Mouse (Mus musculus) intestine, embryonic 14.5 days (tissue): ENCODE results near the gene Gm20431. TPM values are rescaled to one million over a fixed set of nuclear protein-coding genes. Genes with fewer than 3 reads are reported as not detected.

Experiments used
- ATAC-seq: fragments of 200-750 bp; cut with Nextera tagmentation; replicated peaks from 2 replicates; pipeline ENCODE4 v1.8.0; 2017; ENCODE audit warnings: low read depth, moderate number of reproducible peaks, moderate TSS enrichment, moderate library complexity; ENCODE audit not compliant: low FRiP score, low TSS enrichment
- DNase-seq: peaks from one replicate; pipeline ENCODE4 v3.0.0-alpha.2; 2018; ENCODE audit warnings: low spot score
- H3K27ac ChIP-seq: fragments of 300-500 bp; sonication (generic); 2 replicates; pipeline ENCODE4 v1.5.1; 2014; ENCODE audit warnings: low read depth, mild to moderate bottlenecking, control low read depth
- H3K27me3 ChIP-seq: fragments of 300-500 bp; sonication (generic); replicated peaks from 2 replicates; pipeline ENCODE4 v1.6.1; 2014; ENCODE audit warnings: low read length, control low read depth; ENCODE audit not compliant: control insufficient read depth, insufficient read depth
- H3K36me3 ChIP-seq: fragments of 300-500 bp; sonication (generic); 2 replicates; pipeline ENCODE4 v1.6.1; 2014; ENCODE audit warnings: low read length, control low read depth; ENCODE audit not compliant: control insufficient read depth, insufficient read depth
- H3K4me1 ChIP-seq: fragments of 300-500 bp; sonication (generic); replicated peaks from 2 replicates; pipeline ENCODE4 v1.6.1; 2014; ENCODE audit warnings: low read length, control low read depth, mixed read lengths; ENCODE audit not compliant: control insufficient read depth, insufficient read depth
- H3K4me2 ChIP-seq: fragments of 300-500 bp; sonication (generic); 2 replicates; pipeline ENCODE4 v1.6.1; 2014; ENCODE audit warnings: low read length
- H3K4me3 ChIP-seq: fragments of 300-500 bp; sonication (generic); 2 replicates; pipeline ENCODE4 v1.5.1; 2014; ENCODE audit warnings: low read depth, low read length, control low read depth, mixed read lengths
- H3K9ac ChIP-seq: fragments of 300-500 bp; sonication (generic); 2 replicates; pipeline ENCODE4 v1.6.1; 2014; ENCODE audit warnings: mild to moderate bottlenecking, low read length
- H3K9me3 ChIP-seq: fragments of 300-500 bp; sonication (generic); 2 replicates; pipeline ENCODE4 v1.6.1; 2016; ENCODE audit warnings: low read length, control low read depth; ENCODE audit not compliant: control insufficient read depth
- WGBS: fragments of 180-500 bp; shearing (Covaris S2); extraction: QIAGEN DNeasy Blood & Tissue Kit; methylation state at CpG from one replicate; pipeline ENCODE4 v1.1.7; 2014; 5-methylcytosine and 5-hydroxymethylcytosine counted together
- polyA plus RNA-seq: library from polyadenylated mRNA; unstranded; fragments of >200 nt; fragmentation: Nextera tagmentation; extraction: Ambion mirVana; gene quantifications from 2 replicates; pipeline ENCODE4 v1.2.1, GENCODE M21; 2014

The Gm20431 gene
- polyA plus RNA-seq, 1 experiment from 2014 or later = 7.7 TPM

GRCm38 (mm10) chr2:167675120-167675909, 14.0 kb upstream of the Gm20431 start:
- H3K9ac ChIP-seq = no peak overlapping the region
- no peak overlapping the region for H3K4me3 ChIP-seq
- no peaks in the 10 kb centered on the region for H3K36me3 ChIP-seq
- H3K4me2 ChIP-seq = no peak overlapping the region
- no peak for DNase-seq
- H3K27me3 ChIP-seq = no peaks in the 10 kb centered on the region
- no peaks in the 10 kb centered on the region for H3K9me3 ChIP-seq
- H3K4me1 ChIP-seq = no peaks in the 10 kb centered on the region
- H3K27ac ChIP-seq = no peak overlapping the region
- WGBS = 41% methylated on average over 14 of the region's 14 CpGs
- no peak for ATAC-seq

- no peaks in the 10 kb centered on the region for H3K4me1 ChIP-seq
- no peak overlapping the region for H3K27ac ChIP-seq
- no peaks in the 10 kb centered on the region for H3K36me3 ChIP-seq
- H3K4me3 ChIP-seq = no peak overlapping the region
- no peak for DNase-seq
- no peaks in the 10 kb centered on the region for H3K9me3 ChIP-seq
- H3K9ac ChIP-seq = no peak overlapping the region
- no peaks in the 10 kb centered on the region for H3K27me3 ChIP-seq
- H3K4me2 ChIP-seq = peak overlapping the region; percentile 14; the same call in 1 of the 2 replicates
- 23% methylated on average over 13 of the region's 13 CpGs for WGBS
- ATAC-seq = no peak
Measured at GRCm38 (mm10) chr2:167672212-167672685, 11.0 kb upstream of the Gm20431 start.

GRCm38 (mm10) chr2:167671101-167671633, 9.9 kb upstream of the Gm20431 start:
- no peak overlapping the region for H3K27ac ChIP-seq
- H3K4me3 ChIP-seq = no peak overlapping the region
- no peaks in the 10 kb centered on the region for H3K36me3 ChIP-seq
- H3K9ac ChIP-seq = no peak overlapping the region
- H3K4me2 ChIP-seq = no peak overlapping the region
- H3K9me3 ChIP-seq = no peaks in the 10 kb centered on the region
- ATAC-seq (no peak), DNase-seq (no peak)
- WGBS = 73% methylated on average over 5 of the region's 5 CpGs
- no peaks in the 10 kb centered on the region for H3K4me1 ChIP-seq
- no peaks in the 10 kb centered on the region for H3K27me3 ChIP-seq

- no peaks in the 10 kb centered on the region for H3K27me3 ChIP-seq
- no peaks in the 10 kb centered on the region for H3K9me3 ChIP-seq
- no peak for DNase-seq
- no peak for ATAC-seq
- 66% methylated on average over 4 of the region's 4 CpGs for WGBS
- H3K9ac ChIP-seq = no peak overlapping the region
- H3K36me3 ChIP-seq = no peaks in the 10 kb centered on the region
- H3K4me2 ChIP-seq = no peak overlapping the region
- no peak overlapping the region for H3K4me3 ChIP-seq
- H3K27ac ChIP-seq = no peak overlapping the region
- H3K4me1 ChIP-seq = no peaks in the 10 kb centered on the region
Measured at GRCm38 (mm10) chr2:167669398-167669797, 8.1 kb upstream of the Gm20431 start.

GRCm38 (mm10) chr2:167668426-167668825, 7.1 kb upstream of the Gm20431 start:
- no peaks in the 10 kb centered on the region for H3K36me3 ChIP-seq
- no peaks in the 10 kb centered on the region for H3K4me1 ChIP-seq
- no peaks in the 10 kb centered on the region for H3K9me3 ChIP-seq
- H3K4me3 ChIP-seq = no peak overlapping the region
- WGBS = 86% methylated on average over 5 of the region's 5 CpGs
- H3K27ac ChIP-seq = no peak overlapping the region
- H3K4me2 ChIP-seq = no peak overlapping the region
- H3K27me3 ChIP-seq = no peaks in the 10 kb centered on the region
- H3K9ac ChIP-seq = no peak overlapping the region
- ATAC-seq = no peak
- DNase-seq = no peak

GRCm38 (mm10) chr2:167665972-167666713, 4.8 kb upstream of the Gm20431 start:
- WGBS = 77% methylated on average over 18 of the region's 18 CpGs
- no peaks in the 10 kb centered on the region for H3K9me3 ChIP-seq
- 0 out of 2 replicates have a peak, but pooled peaks cover 3% of the 10 kb centered on the region for H3K27me3 ChIP-seq
- ATAC-seq (no peak), DNase-seq (no peak)
- no peaks in the 10 kb centered on the region for H3K36me3 ChIP-seq
- H3K4me2 ChIP-seq = no peak overlapping the region
- no peak overlapping the region for H3K9ac ChIP-seq
- no peak overlapping the region for H3K27ac ChIP-seq
- peaks cover 3% of the 10 kb centered on the region; the same call in 1 of the 2 replicates for H3K4me1 ChIP-seq
- no peak overlapping the region for H3K4me3 ChIP-seq

- Histone ChIP-seq H3K4me3 (no peak overlapping the region), H3K27me3 (0 out of 2 replicates have a peak, but pooled peaks cover 3% of the 10 kb centered on the region), H3K4me2 (0 out of 2 replicates have a peak overlapping the region, but pooled peaks have one; percentile 85), H3K9me3 (no peaks in the 10 kb centered on the region), H3K36me3 (no peaks in the 10 kb centered on the region), H3K27ac (no peak overlapping the region), H3K9ac (no peak overlapping the region), H3K4me1 (peaks cover 16% of the 10 kb centered on the region)
- no peak for ATAC-seq
- DNase-seq = no peak
- WGBS = 55% methylated on average over 6 of the region's 6 CpGs
Measured at GRCm38 (mm10) chr2:167662713-167663112, 1.4 kb upstream of the Gm20431 start.

GRCm38 (mm10) chr2:167660611-167660971, 705 bp downstream of the Gm20431 start:
- no peak overlapping the region for H3K27ac ChIP-seq
- peak overlapping the region; percentile 92 for H3K9ac ChIP-seq
- no peaks in the 10 kb centered on the region for H3K36me3 ChIP-seq
- 3% methylated on average over 12 of the region's 12 CpGs for WGBS
- H3K4me1 ChIP-seq = peaks cover 16% of the 10 kb centered on the region
- ATAC-seq (no peak), DNase-seq (peak; percentile 61)
- H3K4me2 ChIP-seq = peak overlapping the region; percentile 85
- peak overlapping the region; percentile 87 for H3K4me3 ChIP-seq
- H3K27me3 ChIP-seq = 0 out of 2 replicates have a peak, but pooled peaks cover 3% of the 10 kb centered on the region
- H3K9me3 ChIP-seq = no peaks in the 10 kb centered on the region
